Mouse (Mus musculus): Measurements from ENCODE around the gene Leap2. TPM values are rescaled to one million over a fixed set of nuclear protein-coding genes. Genes with fewer than 3 reads are reported as not detected.

Leap2 gene
- total and polyA plus RNA-seq, 2 experiments from 2014 or later = not detected

DNA sequence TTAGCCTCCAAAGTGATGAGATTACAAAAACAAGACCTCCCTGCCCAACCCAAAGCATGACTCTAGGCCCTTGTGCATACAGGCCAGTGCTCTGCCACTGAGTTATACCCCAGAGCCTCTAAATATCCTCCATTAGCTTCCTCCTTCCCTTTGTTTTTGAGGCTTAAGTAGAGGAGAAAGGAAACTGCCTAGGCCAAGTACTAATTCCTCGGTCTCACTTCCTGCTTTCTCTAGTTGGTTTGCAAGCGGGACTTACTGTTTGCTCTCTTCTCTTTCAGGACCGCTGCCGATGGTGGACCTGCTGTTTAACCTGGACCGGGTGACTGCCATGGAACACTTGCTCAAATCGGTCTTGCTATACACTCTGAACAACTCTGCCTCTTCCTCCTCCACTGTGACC, 13.4 kb upstream of the Leap2 start:
- H3K4me2 ChIP-seq (ENCODE audit: low read depth, low read length) = no peak overlapping the region
- no peaks in the 10 kb centered on the region for H3K27me3 ChIP-seq (ENCODE audit: control insufficient read depth, insufficient read depth, low read length)
- TF ChIP-seq EP300 (IDR thresholded peaks at IDR 0.05; ENCODE audit: low read depth) (no peak), CTCF (IDR thresholded peaks at IDR 0.05; ENCODE audit: low read depth) (no peak)
- H3K9me3 ChIP-seq (replicated peaks; ENCODE audit: control insufficient read depth, low read length) = no peaks in the 10 kb centered on the region
- H3K27ac ChIP-seq (ENCODE audit: low read depth) = no peak overlapping the region
- 75% methylated on average over 6 of the region's 6 CpGs for WGBS
- ATAC-seq (ENCODE audit: insufficient read depth, low read depth) (no peak), DNase-seq (ENCODE audit: low spot score) (no peak)
- H3K4me3 ChIP-seq (ENCODE audit: low read depth, low read length) = no peak overlapping the region
- no peaks in the 10 kb centered on the region for H3K4me1 ChIP-seq (ENCODE audit: control insufficient read depth, insufficient read depth)
- no peak overlapping the region for H3K9ac ChIP-seq (replicated peaks; ENCODE audit: low read depth, low read length)
- no peaks in the 10 kb centered on the region for H3K36me3 ChIP-seq (replicated peaks; ENCODE audit: control insufficient read depth, insufficient read depth, low read length)

DNA sequence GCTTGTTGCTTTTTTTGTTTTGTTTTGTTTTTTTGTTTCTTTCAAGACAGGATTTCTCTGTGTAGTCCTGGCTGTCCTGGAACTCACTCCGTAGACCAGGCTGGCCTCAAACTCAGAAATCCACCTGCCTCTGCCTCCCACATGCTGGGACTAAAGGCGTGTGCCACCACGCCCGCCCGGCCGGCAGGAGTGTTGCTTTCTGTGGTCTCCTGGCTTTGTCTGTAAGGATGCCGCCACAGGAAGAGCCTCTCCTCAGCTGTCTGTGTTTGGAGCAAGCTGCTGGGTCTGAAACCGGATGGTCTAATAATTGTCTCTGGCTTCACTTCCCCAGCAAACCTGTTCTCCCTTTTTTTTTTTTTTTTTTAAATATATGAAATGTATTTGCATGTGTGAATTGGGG, 12.5 kb upstream of the Leap2 start:
- H3K36me3 ChIP-seq (replicated peaks; ENCODE audit: control insufficient read depth, insufficient read depth, low read length) = no peaks in the 10 kb centered on the region
- ATAC-seq (ENCODE audit: insufficient read depth, low read depth) = no peak
- H3K27me3 ChIP-seq (ENCODE audit: control insufficient read depth, insufficient read depth, low read length) = no peaks in the 10 kb centered on the region
- no peak overlapping the region for H3K4me3 ChIP-seq (ENCODE audit: low read depth, low read length)
- no peak for DNase-seq (ENCODE audit: low spot score)
- H3K4me2 ChIP-seq (ENCODE audit: low read depth, low read length) = no peak overlapping the region
- no peak for TF ChIP-seq EP300 (IDR thresholded peaks at IDR 0.05; ENCODE audit: low read depth)
- no peak for TF ChIP-seq CTCF (IDR thresholded peaks at IDR 0.05; ENCODE audit: low read depth)
- no peak overlapping the region for H3K27ac ChIP-seq (ENCODE audit: low read depth)
- no peaks in the 10 kb centered on the region for H3K9me3 ChIP-seq (replicated peaks; ENCODE audit: control insufficient read depth, low read length)
- no peak overlapping the region for H3K9ac ChIP-seq (replicated peaks; ENCODE audit: low read depth, low read length)
- WGBS = 76% methylated on average over 8 of the region's 8 CpGs
- no peaks in the 10 kb centered on the region for H3K4me1 ChIP-seq (ENCODE audit: control insufficient read depth, insufficient read depth)

DNA sequence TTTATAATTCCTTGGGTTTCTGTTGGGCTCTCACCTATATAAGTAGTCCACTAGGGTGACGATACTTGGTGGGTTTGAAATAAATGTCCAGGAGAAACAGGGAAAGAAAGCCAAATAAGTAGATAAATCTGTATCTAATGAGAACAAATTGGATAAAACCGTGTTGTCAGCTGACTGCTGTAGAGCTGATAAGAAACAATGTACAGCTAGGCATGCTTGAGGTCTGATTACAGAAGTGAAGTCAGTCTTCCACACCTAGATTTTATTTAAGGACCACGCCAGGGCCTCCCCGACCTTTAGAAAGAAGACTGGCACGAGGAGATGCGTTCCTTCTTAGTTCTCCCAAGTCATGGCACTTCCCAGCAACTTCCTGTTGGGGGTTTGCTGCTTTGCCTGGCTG, 10.1 kb upstream of the Leap2 start:
- Histone ChIP-seq H3K27me3 (ENCODE audit: control insufficient read depth, insufficient read depth, low read length) (no peaks in the 10 kb centered on the region), H3K4me2 (ENCODE audit: low read depth, low read length) (no peak overlapping the region), H3K9ac (replicated peaks; ENCODE audit: low read depth, low read length) (no peak overlapping the region), H3K4me3 (ENCODE audit: low read depth, low read length) (no peak overlapping the region), H3K4me1 (ENCODE audit: control insufficient read depth, insufficient read depth) (no peaks in the 10 kb centered on the region), H3K27ac (ENCODE audit: low read depth) (no peak overlapping the region), H3K9me3 (replicated peaks; ENCODE audit: control insufficient read depth, low read length) (no peaks in the 10 kb centered on the region), H3K36me3 (replicated peaks; ENCODE audit: control insufficient read depth, insufficient read depth, low read length) (peaks cover 7% of the 10 kb centered on the region)
- WGBS = 32% methylated on average over 6 of the region's 6 CpGs
- DNase-seq (ENCODE audit: low spot score) = no peak
- ATAC-seq (ENCODE audit: insufficient read depth, low read depth) = no peak
- no peak for TF ChIP-seq CTCF (IDR thresholded peaks at IDR 0.05; ENCODE audit: low read depth)
- TF ChIP-seq EP300 (IDR thresholded peaks at IDR 0.05; ENCODE audit: low read depth) = no peak

DNA sequence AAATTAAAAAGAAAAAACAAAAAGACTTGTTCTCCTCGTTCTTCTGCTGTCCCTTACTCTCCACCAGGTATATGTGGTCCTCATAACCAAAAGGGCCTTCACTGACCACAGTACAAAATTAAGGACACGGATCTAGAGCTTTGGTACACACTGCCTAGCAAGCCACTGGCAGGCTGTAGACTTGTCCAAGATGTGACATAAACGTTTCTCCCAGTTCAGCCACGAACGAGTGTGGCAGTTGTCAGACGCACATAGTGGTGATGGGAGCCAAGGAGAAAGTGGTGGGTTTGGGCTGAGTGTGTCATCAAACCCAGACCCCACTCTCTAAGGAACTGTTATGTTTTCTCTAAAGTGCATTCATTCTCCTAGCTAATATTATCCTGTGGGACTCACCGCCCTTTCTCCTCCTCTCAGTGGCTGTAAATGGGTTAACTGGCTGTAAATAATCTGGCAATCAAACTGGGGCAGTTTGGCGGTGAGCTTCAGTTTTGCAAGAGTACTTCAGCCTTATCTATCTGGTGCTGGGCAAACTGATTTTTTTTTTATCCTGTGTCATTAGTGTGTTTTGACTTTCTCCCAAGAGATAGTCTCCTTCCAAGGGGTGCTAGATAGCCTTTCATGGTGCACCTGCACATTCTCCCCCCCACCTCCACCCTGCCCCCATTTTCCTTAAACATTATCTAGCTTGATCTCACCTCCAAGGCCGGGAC, 8.5 kb upstream of the Leap2 start:
- 12% methylated on average over 9 of the region's 9 CpGs for WGBS
- TF ChIP-seq CTCF (IDR thresholded peaks at IDR 0.05; ENCODE audit: low read depth) (no peak), EP300 (IDR thresholded peaks at IDR 0.05; ENCODE audit: low read depth) (no peak)
- Histone ChIP-seq H3K9me3 (replicated peaks; ENCODE audit: control insufficient read depth, low read length) (no peaks in the 10 kb centered on the region), H3K4me1 (ENCODE audit: control insufficient read depth, insufficient read depth) (no peaks in the 10 kb centered on the region), H3K27ac (ENCODE audit: low read depth) (peak overlapping the region; percentile 93), H3K9ac (replicated peaks; ENCODE audit: low read depth, low read length) (peak overlapping the region; percentile 88; the same call in 1 of the 2 replicates), H3K36me3 (replicated peaks; ENCODE audit: control insufficient read depth, insufficient read depth, low read length) (peaks cover 7% of the 10 kb centered on the region), H3K4me3 (ENCODE audit: low read depth, low read length) (peak overlapping the region; percentile 79), H3K4me2 (ENCODE audit: low read depth, low read length) (peak overlapping the region; percentile 84), H3K27me3 (ENCODE audit: control insufficient read depth, insufficient read depth, low read length) (no peaks in the 10 kb centered on the region)
- DNase-seq (ENCODE audit: low spot score) (no peak), ATAC-seq (ENCODE audit: insufficient read depth, low read depth) (peak; percentile 1; the same call in 1 of the 2 replicates)

DNA sequence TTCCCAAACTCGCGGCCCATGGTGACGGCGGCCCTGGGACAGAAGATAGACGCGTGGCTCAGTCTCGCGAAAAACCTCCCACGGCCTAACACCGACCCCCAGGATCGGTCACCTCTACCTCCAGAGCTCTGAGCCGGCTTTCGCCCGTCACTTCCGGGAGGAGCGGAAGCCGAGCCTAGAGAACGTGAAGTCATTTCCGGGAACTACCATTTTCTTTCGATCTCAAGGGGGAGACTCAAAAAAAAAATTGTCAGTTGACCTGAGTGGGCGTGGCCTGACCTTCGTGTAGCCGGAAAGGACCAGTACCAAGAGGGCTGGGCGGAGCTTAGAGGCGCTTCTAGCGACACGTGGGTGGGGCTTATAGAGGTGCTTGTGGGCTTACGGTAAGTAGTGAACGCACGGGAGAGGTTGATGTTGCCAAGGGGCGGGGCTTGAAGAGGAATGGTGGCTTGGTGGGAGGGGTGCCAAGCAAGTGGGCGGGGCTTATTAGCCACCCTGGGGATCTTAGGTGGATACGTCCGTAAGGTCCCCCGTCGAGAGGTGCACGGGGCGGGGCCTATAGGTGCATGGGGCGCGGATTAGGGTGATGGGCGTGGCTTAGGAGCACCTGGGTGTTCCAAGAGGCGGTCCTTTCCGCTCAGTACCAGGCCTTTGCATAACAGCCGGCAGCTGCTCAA, 7.8 kb upstream of the Leap2 start, which contains the start of the genes Uqcrq and Gdf9:
Gene Uqcrq, minus strand, starts transcription at position 162 of the 677 bp plus-strand sequence.
Gene Gdf9, plus strand, starts transcription at position 354 of the 677 bp plus-strand sequence.
- H3K4me3 ChIP-seq (ENCODE audit: low read depth, low read length) = peak within 1 kb of the TSS; percentile 79
- H3K9me3 ChIP-seq (replicated peaks; ENCODE audit: control insufficient read depth, low read length) = no peaks in the 10 kb centered on the region
- peaks cover 7% of the 10 kb centered on the region for H3K36me3 ChIP-seq (replicated peaks; ENCODE audit: control insufficient read depth, insufficient read depth, low read length)
- TF ChIP-seq EP300 (IDR thresholded peaks at IDR 0.05; ENCODE audit: low read depth) (peak; percentile 82), CTCF (IDR thresholded peaks at IDR 0.05; ENCODE audit: low read depth) (no peak)
- H3K4me1 ChIP-seq (ENCODE audit: control insufficient read depth, insufficient read depth) = no peaks in the 10 kb centered on the region
- no peaks in the 10 kb centered on the region for H3K27me3 ChIP-seq (ENCODE audit: control insufficient read depth, insufficient read depth, low read length)
- peak within 1 kb of the TSS; percentile 88 for H3K9ac ChIP-seq (replicated peaks; ENCODE audit: low read depth, low read length)
- ATAC-seq (ENCODE audit: insufficient read depth, low read depth) (peak; percentile 95), DNase-seq (ENCODE audit: low spot score) (peak; percentile 100)
- WGBS = under 1% methylated on average over 43 of the region's 44 CpGs
- H3K27ac ChIP-seq (ENCODE audit: low read depth) = peak within 1 kb of the TSS; percentile 93
- peak within 1 kb of the TSS; percentile 84 for H3K4me2 ChIP-seq (ENCODE audit: low read depth, low read length)
